Mouse (Mus musculus): ENCODE measurements around the gene Utp14a. TPM values are rescaled to one million over a fixed set of nuclear protein-coding genes. Genes with fewer than 3 reads are reported as not detected.

Utp14a gene
- polyA plus RNA-seq, 1 experiment: 62.7 TPM

- Histone ChIP-seq H3K9me3 (replicated peaks; ENCODE audit: control insufficient read depth, insufficient read depth, low read length, poor library complexity, severe bottlenecking) (no peaks in the 10 kb centered on the region), H3K36me3 (ENCODE audit: control insufficient read depth, insufficient read depth, low read length, poor library complexity, severe bottlenecking) (peaks cover 23% of the 10 kb centered on the region), H3K4me1 (ENCODE audit: control insufficient read depth, insufficient read depth, low read length) (no peaks in the 10 kb centered on the region), H3K4me3 (ENCODE audit: low read depth, low read length) (no peak overlapping the region), H3K9ac (ENCODE audit: low read depth, poor library complexity, severe bottlenecking) (no peak overlapping the region), H3K27ac (ENCODE audit: insufficient read depth, low read length) (no peak overlapping the region), H3K27me3 (ENCODE audit: control insufficient read depth, insufficient read depth, low read length, poor library complexity, severe bottlenecking) (no peaks in the 10 kb centered on the region)
- no peak for TF ChIP-seq POLR2A (IDR thresholded peaks at IDR 0.05; ENCODE audit: insufficient read depth, low read length)
These were observed 21.4 kb downstream of the Utp14a start for GRCm38 (mm10) chrX:48278103-48278502.

GRCm38 (mm10) chrX:48284386-48285005 lies 27.8 kb downstream of the Utp14a start:
- H3K9ac ChIP-seq (ENCODE audit: low read depth, poor library complexity, severe bottlenecking): peak overlapping the region; percentile 87
- peaks cover 6% of the 10 kb centered on the region for H3K36me3 ChIP-seq (ENCODE audit: control insufficient read depth, insufficient read depth, low read length, poor library complexity, severe bottlenecking)
- peaks cover 2% of the 10 kb centered on the region for H3K4me1 ChIP-seq (ENCODE audit: control insufficient read depth, insufficient read depth, low read length)
- TF ChIP-seq CTCF (IDR thresholded peaks at IDR 0.05; ENCODE audit: low read depth, low read length): no peak
- TF ChIP-seq POLR2A (IDR thresholded peaks at IDR 0.05; ENCODE audit: insufficient read depth, low read length): no peak
- no peak for TF ChIP-seq EP300 (IDR thresholded peaks at IDR 0.05; ENCODE audit: insufficient read depth, low read depth, low read length)
- H3K27me3 ChIP-seq (ENCODE audit: control insufficient read depth, insufficient read depth, low read length, poor library complexity, severe bottlenecking): no peaks in the 10 kb centered on the region
- H3K9me3 ChIP-seq (replicated peaks; ENCODE audit: control insufficient read depth, insufficient read depth, low read length, poor library complexity, severe bottlenecking): no peaks in the 10 kb centered on the region
- H3K27ac ChIP-seq (ENCODE audit: insufficient read depth, low read length): no peak overlapping the region
- H3K4me3 ChIP-seq (ENCODE audit: low read depth, low read length): peak overlapping the region; percentile 98

DNA sequence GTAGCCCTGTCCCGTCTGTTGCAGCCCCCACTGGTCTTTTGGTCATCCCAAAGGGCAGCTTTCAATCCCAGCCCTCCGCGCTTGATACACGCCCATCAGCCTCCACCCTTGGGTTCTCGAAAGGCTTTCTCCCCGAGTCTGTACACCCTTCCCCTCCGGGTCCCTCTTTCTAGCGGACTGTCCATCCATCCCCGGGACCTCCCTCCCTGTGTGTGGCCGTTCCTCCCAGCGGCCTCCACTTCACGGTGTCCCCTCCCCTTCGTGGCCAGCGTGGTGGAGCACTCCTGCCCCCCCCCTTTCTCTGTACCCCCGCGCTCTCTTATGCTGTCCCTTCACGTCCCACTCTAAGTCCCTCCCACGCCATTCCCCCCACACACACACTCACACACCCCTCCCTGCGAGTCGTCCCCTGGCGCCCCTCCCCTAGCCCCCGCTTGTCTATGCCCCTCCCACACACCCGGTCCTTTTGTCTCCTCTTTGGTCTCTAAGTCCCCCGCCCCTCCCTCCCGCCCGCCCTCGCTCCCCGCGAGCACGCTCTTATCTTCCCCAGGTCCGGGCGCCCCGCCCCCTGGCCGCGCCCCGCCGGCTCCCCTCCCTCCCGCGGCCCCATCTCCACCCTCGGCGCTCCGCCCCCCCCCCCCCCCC lies 28.5 kb downstream of the Utp14a start:
- H3K4me1 ChIP-seq (ENCODE audit: control insufficient read depth, insufficient read depth, low read length): peaks cover 2% of the 10 kb centered on the region
- H3K36me3 ChIP-seq (ENCODE audit: control insufficient read depth, insufficient read depth, low read length, poor library complexity, severe bottlenecking): peaks cover 4% of the 10 kb centered on the region; the same call in 1 of the 2 replicates
- H3K27me3 ChIP-seq (ENCODE audit: control insufficient read depth, insufficient read depth, low read length, poor library complexity, severe bottlenecking): no peaks in the 10 kb centered on the region
- peak overlapping the region; percentile 80 for H3K4me3 ChIP-seq (ENCODE audit: low read depth, low read length)
- H3K9ac ChIP-seq (ENCODE audit: low read depth, poor library complexity, severe bottlenecking): peak overlapping the region; percentile 87
- TF ChIP-seq POLR2A (IDR thresholded peaks at IDR 0.05; ENCODE audit: insufficient read depth, low read length) (no peak), CTCF (IDR thresholded peaks at IDR 0.05; ENCODE audit: low read depth, low read length) (no peak), EP300 (IDR thresholded peaks at IDR 0.05; ENCODE audit: insufficient read depth, low read depth, low read length) (no peak)
- H3K9me3 ChIP-seq (replicated peaks; ENCODE audit: control insufficient read depth, insufficient read depth, low read length, poor library complexity, severe bottlenecking): no peaks in the 10 kb centered on the region
- H3K27ac ChIP-seq (ENCODE audit: insufficient read depth, low read length): no peak overlapping the region

GRCm38 (mm10) chrX:48285651-48286021 lies 29.0 kb downstream of the Utp14a start:
- peaks cover 2% of the 10 kb centered on the region for H3K4me1 ChIP-seq (ENCODE audit: control insufficient read depth, insufficient read depth, low read length)
- peak overlapping the region; percentile 78 for H3K4me3 ChIP-seq (ENCODE audit: low read depth, low read length)
- peak overlapping the region; percentile 87 for H3K9ac ChIP-seq (ENCODE audit: low read depth, poor library complexity, severe bottlenecking)
- no peaks in the 10 kb centered on the region for H3K27me3 ChIP-seq (ENCODE audit: control insufficient read depth, insufficient read depth, low read length, poor library complexity, severe bottlenecking)
- no peaks in the 10 kb centered on the region for H3K9me3 ChIP-seq (replicated peaks; ENCODE audit: control insufficient read depth, insufficient read depth, low read length, poor library complexity, severe bottlenecking)
- no peak overlapping the region for H3K27ac ChIP-seq (ENCODE audit: insufficient read depth, low read length)
- peaks cover 2% of the 10 kb centered on the region; the same call in 1 of the 2 replicates for H3K36me3 ChIP-seq (ENCODE audit: control insufficient read depth, insufficient read depth, low read length, poor library complexity, severe bottlenecking)
- TF ChIP-seq EP300 (IDR thresholded peaks at IDR 0.05; ENCODE audit: insufficient read depth, low read depth, low read length) (no peak), CTCF (IDR thresholded peaks at IDR 0.05; ENCODE audit: low read depth, low read length) (no peak), POLR2A (IDR thresholded peaks at IDR 0.05; ENCODE audit: insufficient read depth, low read length) (no peak)

DNA sequence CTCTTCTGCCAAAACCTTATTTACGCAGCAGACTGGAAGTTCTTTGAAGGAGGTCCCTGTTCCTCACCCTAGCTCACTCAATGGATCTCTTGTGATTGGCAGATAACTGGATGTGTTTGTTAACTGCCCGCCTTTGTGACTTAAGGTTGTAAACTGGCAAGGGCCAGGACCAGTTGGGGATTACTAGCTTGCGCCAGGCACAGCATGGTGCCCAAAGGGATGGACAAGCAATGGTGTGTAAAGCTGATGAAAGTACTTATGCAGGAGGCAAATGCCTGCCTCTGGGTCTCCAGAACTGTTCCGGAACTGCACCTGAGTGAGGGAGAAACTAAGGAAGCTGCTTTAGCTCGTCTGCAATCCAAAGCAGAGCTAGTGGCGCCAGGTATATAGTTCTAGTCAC lies 29.8 kb downstream of the Utp14a start:
- Histone ChIP-seq H3K4me3 (ENCODE audit: low read depth, low read length) (no peak overlapping the region), H3K9ac (ENCODE audit: low read depth, poor library complexity, severe bottlenecking) (no peak overlapping the region), H3K27ac (ENCODE audit: insufficient read depth, low read length) (no peak overlapping the region), H3K36me3 (ENCODE audit: control insufficient read depth, insufficient read depth, low read length, poor library complexity, severe bottlenecking) (peaks cover 2% of the 10 kb centered on the region; the same call in 1 of the 2 replicates), H3K27me3 (ENCODE audit: control insufficient read depth, insufficient read depth, low read length, poor library complexity, severe bottlenecking) (no peaks in the 10 kb centered on the region), H3K9me3 (replicated peaks; ENCODE audit: control insufficient read depth, insufficient read depth, low read length, poor library complexity, severe bottlenecking) (no peaks in the 10 kb centered on the region), H3K4me1 (ENCODE audit: control insufficient read depth, insufficient read depth, low read length) (peaks cover 2% of the 10 kb centered on the region)
- TF ChIP-seq CTCF (IDR thresholded peaks at IDR 0.05; ENCODE audit: low read depth, low read length) (no peak), POLR2A (IDR thresholded peaks at IDR 0.05; ENCODE audit: insufficient read depth, low read length) (no peak), EP300 (IDR thresholded peaks at IDR 0.05; ENCODE audit: insufficient read depth, low read depth, low read length) (no peak)

GRCm38 (mm10) chrX:48288008-48288407 lies 31.3 kb downstream of the Utp14a start:
- Histone ChIP-seq H3K36me3 (ENCODE audit: control insufficient read depth, insufficient read depth, low read length, poor library complexity, severe bottlenecking) (no peaks in the 10 kb centered on the region), H3K9me3 (replicated peaks; ENCODE audit: control insufficient read depth, insufficient read depth, low read length, poor library complexity, severe bottlenecking) (no peaks in the 10 kb centered on the region), H3K4me1 (ENCODE audit: control insufficient read depth, insufficient read depth, low read length) (peaks cover 3% of the 10 kb centered on the region), H3K9ac (ENCODE audit: low read depth, poor library complexity, severe bottlenecking) (no peak overlapping the region), H3K27ac (ENCODE audit: insufficient read depth, low read length) (no peak overlapping the region), H3K27me3 (ENCODE audit: control insufficient read depth, insufficient read depth, low read length, poor library complexity, severe bottlenecking) (no peaks in the 10 kb centered on the region), H3K4me3 (ENCODE audit: low read depth, low read length) (no peak overlapping the region)
- TF ChIP-seq POLR2A (IDR thresholded peaks at IDR 0.05; ENCODE audit: insufficient read depth, low read length): no peak
- no peak for TF ChIP-seq EP300 (IDR thresholded peaks at IDR 0.05; ENCODE audit: insufficient read depth, low read depth, low read length)
- TF ChIP-seq CTCF (IDR thresholded peaks at IDR 0.05; ENCODE audit: low read depth, low read length): no peak
